Mouse (Mus musculus) hindbrain, embryonic 14.5 days (tissue): ENCODE data around the gene Arl5a. TPM values are rescaled to one million over a fixed set of nuclear protein-coding genes. Genes with fewer than 3 reads are reported as not detected.

Experiments
- ATAC-seq: fragments of 200-750 bp; cut with Nextera tagmentation; 2 replicates; pipeline ENCODE4 v1.8.0; 2017; ENCODE audit warnings: moderate number of reproducible peaks, mild to moderate bottlenecking, moderate TSS enrichment, moderate library complexity; ENCODE audit not compliant: low FRiP score
- DNase-seq: peaks from one replicate; pipeline ENCODE4 v3.0.0-alpha.2; 2015; ENCODE audit warnings: low spot score
- H3K27ac ChIP-seq: fragments of 300-500 bp; sonication (generic); 2 replicates; pipeline ENCODE4 v1.5.1; 2014; ENCODE audit warnings: mild to moderate bottlenecking, moderate library complexity
- H3K27me3 ChIP-seq: fragments of 300-500 bp; sonication (generic); 2 replicates; pipeline ENCODE4 v1.6.1; 2014; ENCODE audit warnings: mild to moderate bottlenecking, low read length, mixed read lengths; ENCODE audit not compliant: control insufficient read depth, insufficient read depth
- H3K36me3 ChIP-seq: fragments of 300-500 bp; sonication (generic); replicated peaks from 2 replicates; pipeline ENCODE4 v1.6.1; 2014; ENCODE audit not compliant: control insufficient read depth, insufficient read depth
- H3K4me1 ChIP-seq: fragments of 300-500 bp; sonication (generic); replicated peaks from 2 replicates; pipeline ENCODE4 v1.6.1; 2014; ENCODE audit warnings: antibody characterized with exemption, low read length, mixed read lengths; ENCODE audit not compliant: control insufficient read depth, insufficient read depth
- H3K4me2 ChIP-seq: fragments of 300-500 bp; sonication (generic); replicated peaks from 2 replicates; pipeline ENCODE4 v1.6.1; 2014; ENCODE audit warnings: mild to moderate bottlenecking, moderate library complexity
- H3K4me3 ChIP-seq: fragments of 300-500 bp; sonication (generic); replicated peaks from 2 replicates; pipeline ENCODE4 v1.5.1; 2014; ENCODE audit warnings: mild to moderate bottlenecking, low read length
- H3K9ac ChIP-seq: fragments of 300-500 bp; sonication (generic); 2 replicates; pipeline ENCODE4 v1.6.1; 2014
- H3K9me3 ChIP-seq: fragments of 300-500 bp; sonication (generic); 2 replicates; pipeline ENCODE4 v1.6.1; 2016; ENCODE audit warnings: low read length; ENCODE audit not compliant: control insufficient read depth
- WGBS: fragments of 180-500 bp; shearing (Covaris S2); extraction: QIAGEN DNeasy Blood & Tissue Kit; methylation state at CpG from one replicate; pipeline ENCODE4 v1.1.7; 2014; 5-methylcytosine and 5-hydroxymethylcytosine counted together
- polyA plus RNA-seq: library from polyadenylated mRNA; unstranded; fragments of >200 nt; fragmentation: Nextera tagmentation; extraction: Ambion mirVana; gene quantifications from 2 replicates; pipeline ENCODE4 v1.2.1, GENCODE M21; 2014

The Arl5a gene
- polyA plus RNA-seq, 1 experiment from 2014 or later = 62.7 TPM

DNA sequence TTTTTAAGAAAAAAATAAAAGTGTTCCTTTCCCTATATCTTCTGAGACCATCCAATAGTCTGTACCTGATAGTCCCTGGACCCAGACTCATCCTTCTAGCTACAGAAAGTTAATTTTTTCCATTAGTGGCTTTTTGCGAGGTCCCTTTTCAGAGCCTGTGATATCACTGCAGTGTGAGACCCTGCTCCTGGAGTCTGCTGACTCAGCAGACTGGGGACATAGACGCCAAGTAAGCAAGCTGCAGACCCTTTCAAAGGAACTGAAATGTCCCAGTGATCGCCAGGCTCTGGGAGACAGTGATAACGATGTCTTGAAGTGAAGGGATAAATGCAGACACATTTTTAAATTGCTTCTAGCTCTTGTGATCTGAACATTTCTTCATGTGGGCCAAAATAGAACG, 21.9 kb upstream of the Arl5a start:
- Histone ChIP-seq H3K36me3 (peaks cover 18% of the 10 kb centered on the region), H3K4me2 (no peak overlapping the region), H3K9ac (no peak overlapping the region), H3K4me3 (no peak overlapping the region), H3K27ac (no peak overlapping the region), H3K27me3 (no peaks in the 10 kb centered on the region), H3K9me3 (no peaks in the 10 kb centered on the region), H3K4me1 (no peaks in the 10 kb centered on the region)
- no peak for DNase-seq
- WGBS = 79% methylated on average over 5 of the region's 5 CpGs
- ATAC-seq = no peak

DNA sequence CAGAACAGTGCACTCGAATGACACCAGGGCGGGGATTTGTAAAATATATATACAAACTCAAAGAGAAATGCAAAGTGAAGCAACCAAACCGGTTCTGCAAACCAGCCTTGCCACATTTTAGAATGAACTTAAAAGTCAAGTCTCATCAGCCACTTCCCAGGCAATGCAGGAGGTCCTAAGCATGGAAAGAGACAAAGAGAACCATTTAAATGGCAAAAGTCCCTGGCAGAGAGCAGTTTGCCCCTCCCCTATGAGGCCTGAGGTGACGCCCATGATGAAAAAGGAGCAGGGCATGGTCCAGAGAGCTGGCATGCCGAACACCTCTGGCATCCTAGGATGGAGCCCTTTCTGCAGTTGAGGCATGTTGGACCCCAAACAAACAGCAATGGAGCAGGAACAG, 17.4 kb upstream of the Arl5a start:
- 34% methylated on average over 5 of the region's 5 CpGs for WGBS
- no peak overlapping the region for H3K9ac ChIP-seq
- H3K27me3 ChIP-seq = no peaks in the 10 kb centered on the region
- no peak overlapping the region for H3K4me2 ChIP-seq
- no peak overlapping the region for H3K27ac ChIP-seq
- H3K9me3 ChIP-seq = no peaks in the 10 kb centered on the region
- ATAC-seq (no peak), DNase-seq (no peak)
- no peak overlapping the region for H3K4me3 ChIP-seq
- no peaks in the 10 kb centered on the region for H3K4me1 ChIP-seq
- H3K36me3 ChIP-seq = 0 out of 2 replicates have a peak, but pooled peaks cover 5% of the 10 kb centered on the region

DNA sequence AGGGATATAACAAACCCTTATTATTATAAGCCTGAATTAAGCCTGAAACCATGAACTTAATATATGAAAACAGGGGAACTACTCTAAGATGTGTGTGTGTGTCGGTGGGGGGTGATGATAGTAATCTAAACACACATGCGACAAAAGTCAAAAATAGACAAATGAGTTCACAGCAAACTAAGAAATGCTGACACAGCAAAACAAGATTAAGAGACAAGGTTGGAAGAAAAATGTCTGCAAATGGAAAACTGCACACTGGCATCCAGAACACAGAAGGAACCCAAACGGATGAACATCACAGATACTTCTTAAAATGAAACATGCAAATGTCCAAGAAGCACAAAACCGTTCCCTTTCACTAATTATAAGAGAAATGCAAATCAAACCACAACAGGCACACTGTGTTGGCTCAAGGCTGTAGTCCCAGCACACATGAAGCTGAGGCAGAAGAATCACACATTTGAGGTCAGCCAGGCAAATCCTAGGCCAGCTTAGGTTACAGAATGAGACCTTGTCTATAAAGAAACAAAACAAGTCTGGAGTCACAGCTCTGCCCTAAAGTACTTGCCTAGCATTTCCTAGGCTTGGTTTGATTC, 15.8 kb upstream of the Arl5a start:
- H3K4me2 ChIP-seq = no peak overlapping the region
- 0 out of 2 replicates have a peak, but pooled peaks cover 5% of the 10 kb centered on the region for H3K36me3 ChIP-seq
- H3K27ac ChIP-seq = no peak overlapping the region
- ATAC-seq (no peak), DNase-seq (no peak)
- H3K4me3 ChIP-seq = no peak overlapping the region
- no peaks in the 10 kb centered on the region for H3K9me3 ChIP-seq
- WGBS = 86% methylated on average over 4 of the region's 4 CpGs
- H3K4me1 ChIP-seq = 0 out of 2 replicates have a peak, but pooled peaks cover 4% of the 10 kb centered on the region
- H3K27me3 ChIP-seq = no peaks in the 10 kb centered on the region
- H3K9ac ChIP-seq = no peak overlapping the region

DNA sequence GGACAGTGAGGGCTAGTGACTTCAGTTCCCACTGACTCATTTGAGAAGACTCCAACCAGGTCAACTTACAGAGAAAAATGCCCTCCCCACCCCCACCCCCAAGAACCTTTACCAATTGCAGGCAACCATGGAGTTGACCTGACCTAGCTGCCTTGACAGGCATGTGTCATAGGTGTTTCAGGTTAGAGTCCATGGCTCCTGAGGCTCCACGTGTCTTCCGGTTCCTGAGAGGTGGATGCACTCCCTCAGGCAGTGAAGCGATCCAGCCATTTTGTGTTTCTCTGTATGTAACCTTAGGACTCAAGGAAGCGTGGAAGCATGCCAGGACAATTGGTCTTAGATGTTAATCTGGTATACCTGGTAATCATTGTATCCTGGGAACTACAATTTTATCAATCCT, 13.7 kb upstream of the Arl5a start:
- Histone ChIP-seq H3K9me3 (no peaks in the 10 kb centered on the region), H3K4me1 (0 out of 2 replicates have a peak, but pooled peaks cover 4% of the 10 kb centered on the region), H3K36me3 (0 out of 2 replicates have a peak, but pooled peaks cover 6% of the 10 kb centered on the region), H3K27me3 (no peaks in the 10 kb centered on the region), H3K9ac (no peak overlapping the region), H3K27ac (no peak overlapping the region), H3K4me3 (no peak overlapping the region), H3K4me2 (no peak overlapping the region)
- DNase-seq = no peak
- WGBS = 91% methylated on average over 4 of the region's 4 CpGs
- ATAC-seq = no peak

DNA sequence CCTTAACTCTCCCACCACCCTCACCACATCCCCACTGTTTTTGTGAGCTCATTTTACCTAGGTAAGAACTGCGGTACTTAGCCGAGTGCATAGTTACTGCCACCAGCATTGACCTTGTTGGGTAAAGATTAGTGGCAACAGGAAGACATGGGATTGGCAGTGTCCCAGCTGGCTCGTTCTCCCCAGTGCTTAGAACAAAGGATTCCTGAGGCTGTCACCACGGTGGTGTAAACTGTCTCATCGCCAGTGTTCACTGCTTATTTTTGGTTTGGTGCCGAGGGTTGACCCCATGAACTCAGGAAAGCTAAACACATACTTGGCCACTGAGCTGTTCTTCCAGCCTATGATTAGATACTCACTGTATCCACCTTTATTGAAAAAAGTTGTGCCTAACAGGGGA, 13.3 kb upstream of the Arl5a start:
- H3K4me2 ChIP-seq = no peak overlapping the region
- no peaks in the 10 kb centered on the region for H3K9me3 ChIP-seq
- no peaks in the 10 kb centered on the region for H3K27me3 ChIP-seq
- no peak overlapping the region for H3K9ac ChIP-seq
- H3K4me1 ChIP-seq = 0 out of 2 replicates have a peak, but pooled peaks cover 4% of the 10 kb centered on the region
- ATAC-seq (peak; percentile 38; the same call in 1 of the 2 replicates), DNase-seq (peak; percentile 38)
- H3K36me3 ChIP-seq = peaks cover 10% of the 10 kb centered on the region; the same call in 1 of the 2 replicates
- 61% methylated on average over 6 of the region's 6 CpGs for WGBS
- no peak overlapping the region for H3K4me3 ChIP-seq
- no peak overlapping the region for H3K27ac ChIP-seq

DNA sequence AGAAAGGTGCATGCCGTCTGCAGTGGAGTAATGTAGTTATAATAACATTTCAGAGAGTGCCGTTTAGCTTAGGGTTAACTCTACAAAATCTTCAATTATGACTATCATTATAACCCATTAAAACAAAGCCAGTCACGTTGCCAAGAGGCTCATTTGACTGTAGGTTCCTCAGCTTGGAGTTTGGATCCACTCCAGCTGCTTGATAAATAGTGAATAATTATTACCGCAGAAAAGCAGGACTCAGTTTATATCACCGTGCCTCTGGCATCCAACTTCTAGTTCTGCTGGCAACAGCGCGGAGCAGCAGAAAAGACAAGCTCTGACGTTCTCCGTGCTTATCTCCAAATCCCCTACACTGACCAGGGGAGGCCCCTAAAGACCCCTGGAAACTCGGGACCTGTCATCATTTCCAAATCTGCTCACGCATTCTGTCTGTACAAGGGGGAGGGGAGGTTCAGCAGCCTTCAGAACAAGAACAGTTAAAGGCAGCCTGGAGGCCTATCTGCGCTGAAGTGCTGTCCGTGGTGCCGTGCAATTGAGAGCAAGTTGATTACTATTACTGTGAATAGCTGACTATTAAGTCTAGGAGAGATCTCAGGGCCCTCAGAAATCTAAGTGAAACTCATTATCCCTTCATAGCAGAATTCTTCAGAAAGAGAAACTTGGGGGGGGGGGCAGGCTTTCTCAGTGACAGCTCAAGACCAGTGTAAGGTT, 11.4 kb upstream of the Arl5a start:
- no peak overlapping the region for H3K27ac ChIP-seq
- no peak overlapping the region for H3K4me3 ChIP-seq
- peaks cover 11% of the 10 kb centered on the region; the same call in 1 of the 2 replicates for H3K36me3 ChIP-seq
- no peaks in the 10 kb centered on the region for H3K9me3 ChIP-seq
- H3K4me2 ChIP-seq = no peak overlapping the region
- 0 out of 2 replicates have a peak, but pooled peaks cover 4% of the 10 kb centered on the region for H3K4me1 ChIP-seq
- ATAC-seq (0 out of 2 replicates have a peak, but pooled peaks have one; percentile 48), DNase-seq (peak; percentile 45)
- no peak overlapping the region for H3K9ac ChIP-seq
- WGBS = 63% methylated on average over 14 of the region's 14 CpGs
- H3K27me3 ChIP-seq = no peaks in the 10 kb centered on the region

DNA sequence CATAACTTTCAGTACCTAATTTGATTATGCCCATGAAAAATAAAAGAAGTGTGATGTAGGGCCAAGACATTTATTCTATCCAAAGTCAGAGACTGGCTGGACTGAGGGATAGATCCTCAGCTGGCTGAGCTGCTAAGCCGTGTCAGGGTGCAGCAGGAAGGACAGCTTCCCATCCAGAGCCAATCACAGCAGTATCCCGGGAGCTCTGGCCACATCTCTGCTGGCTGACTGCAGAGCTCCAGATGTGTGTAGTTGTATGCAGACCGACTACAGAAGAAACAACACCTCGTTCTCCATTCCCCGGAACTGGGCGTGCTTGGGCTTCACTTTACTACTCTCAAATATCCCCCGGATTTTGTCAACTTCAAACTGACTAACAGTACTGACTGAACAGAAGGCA, 8.7 kb upstream of the Arl5a start:
- H3K9ac ChIP-seq = no peak overlapping the region

DNA sequence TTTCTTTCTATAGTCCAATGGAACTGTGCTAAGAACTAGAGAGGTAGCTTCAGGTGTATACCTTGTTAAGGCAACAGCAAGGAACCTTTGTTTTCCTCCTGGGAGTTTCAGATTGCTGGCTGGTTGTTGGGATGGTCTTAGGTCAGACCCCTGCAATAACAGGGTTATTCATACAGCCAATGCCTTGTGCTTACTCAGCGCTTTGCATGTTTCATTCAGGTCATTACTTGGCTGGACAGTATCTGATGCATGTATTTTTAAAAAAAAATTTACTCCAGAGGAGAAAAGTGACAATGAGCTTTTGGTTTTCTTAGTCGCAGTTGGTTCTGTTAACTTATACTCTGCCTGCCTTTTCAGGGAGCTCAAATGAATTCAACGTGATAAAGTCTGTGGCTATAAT, 2.7 kb upstream of the Arl5a start:
- Histone ChIP-seq H3K4me3 (no peak overlapping the region), H3K4me1 (peaks cover 20% of the 10 kb centered on the region), H3K36me3 (no peaks in the 10 kb centered on the region), H3K27me3 (no peaks in the 10 kb centered on the region), H3K27ac (no peak overlapping the region), H3K9ac (no peak overlapping the region), H3K4me2 (no peak overlapping the region), H3K9me3 (no peaks in the 10 kb centered on the region)
- 78% methylated on average over 3 of the region's 3 CpGs for WGBS
- ATAC-seq = no peak
- DNase-seq = no peak

More for the DNA sequence above, 8.7 kb upstream of the Arl5a start:
- Histone ChIP-seq H3K27me3 (no peaks in the 10 kb centered on the region), H3K4me2 (no peak overlapping the region), H3K4me3 (no peak overlapping the region), H3K36me3 (peaks cover 11% of the 10 kb centered on the region; the same call in 1 of the 2 replicates), H3K4me1 (0 out of 2 replicates have a peak, but pooled peaks cover 4% of the 10 kb centered on the region), H3K9me3 (no peaks in the 10 kb centered on the region), H3K27ac (no peak overlapping the region)
- DNase-seq (no peak), ATAC-seq (no peak)
- 68% methylated on average over 7 of the region's 7 CpGs for WGBS

DNA sequence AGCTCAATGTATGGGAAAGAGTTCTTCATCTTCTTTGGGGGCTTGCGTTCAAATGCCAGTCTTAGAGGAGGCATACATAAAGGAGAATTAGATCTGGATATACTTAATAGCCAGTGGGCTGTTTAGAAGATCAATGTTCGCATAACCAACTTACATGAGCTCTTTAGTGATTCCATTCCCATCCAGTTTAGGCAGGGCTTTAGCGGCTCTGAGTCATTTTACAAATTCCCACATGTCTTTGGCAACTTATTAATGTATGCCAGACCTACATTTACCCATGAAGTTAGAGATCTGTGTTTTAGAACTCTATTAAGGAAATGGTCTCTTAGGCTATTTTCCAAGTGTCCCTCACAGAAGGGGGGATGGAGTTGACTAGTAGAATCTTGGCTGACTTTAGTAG, 1.3 kb upstream of the Arl5a start:
- 82% methylated on average over 3 of the region's 3 CpGs for WGBS
- Histone ChIP-seq H3K27me3 (no peaks in the 10 kb centered on the region), H3K27ac (no peak overlapping the region), H3K9ac (no peak overlapping the region), H3K4me3 (no peak overlapping the region), H3K36me3 (no peaks in the 10 kb centered on the region), H3K4me2 (no peak overlapping the region), H3K4me1 (peaks cover 31% of the 10 kb centered on the region), H3K9me3 (no peaks in the 10 kb centered on the region)
- no peak for ATAC-seq
- no peak for DNase-seq
